Mouse (Mus musculus) hindbrain, embryonic 14.5 days (tissue): ENCODE data around the gene Ifit1bl2. TPM values are rescaled to one million over a fixed set of nuclear protein-coding genes. Genes with fewer than 3 reads are reported as not detected.

Experiments used
- ATAC-seq: fragments of 200-750 bp; cut with Nextera tagmentation; 2 replicates; pipeline ENCODE4 v1.8.0; 2017; ENCODE audit warnings: moderate number of reproducible peaks, mild to moderate bottlenecking, moderate TSS enrichment, moderate library complexity; ENCODE audit not compliant: low FRiP score
- DNase-seq: peaks from one replicate; pipeline ENCODE4 v3.0.0-alpha.2; 2015; ENCODE audit warnings: low spot score
- H3K27ac ChIP-seq: fragments of 300-500 bp; sonication (generic); 2 replicates; pipeline ENCODE4 v1.5.1; 2014; ENCODE audit warnings: mild to moderate bottlenecking, moderate library complexity
- H3K27me3 ChIP-seq: fragments of 300-500 bp; sonication (generic); 2 replicates; pipeline ENCODE4 v1.6.1; 2014; ENCODE audit warnings: mild to moderate bottlenecking, low read length, mixed read lengths; ENCODE audit not compliant: control insufficient read depth, insufficient read depth
- H3K36me3 ChIP-seq: fragments of 300-500 bp; sonication (generic); replicated peaks from 2 replicates; pipeline ENCODE4 v1.6.1; 2014; ENCODE audit not compliant: control insufficient read depth, insufficient read depth
- H3K4me1 ChIP-seq: fragments of 300-500 bp; sonication (generic); replicated peaks from 2 replicates; pipeline ENCODE4 v1.6.1; 2014; ENCODE audit warnings: antibody characterized with exemption, low read length, mixed read lengths; ENCODE audit not compliant: control insufficient read depth, insufficient read depth
- H3K4me2 ChIP-seq: fragments of 300-500 bp; sonication (generic); replicated peaks from 2 replicates; pipeline ENCODE4 v1.6.1; 2014; ENCODE audit warnings: mild to moderate bottlenecking, moderate library complexity
- H3K4me3 ChIP-seq: fragments of 300-500 bp; sonication (generic); replicated peaks from 2 replicates; pipeline ENCODE4 v1.5.1; 2014; ENCODE audit warnings: mild to moderate bottlenecking, low read length
- H3K9ac ChIP-seq: fragments of 300-500 bp; sonication (generic); 2 replicates; pipeline ENCODE4 v1.6.1; 2014
- H3K9me3 ChIP-seq: fragments of 300-500 bp; sonication (generic); 2 replicates; pipeline ENCODE4 v1.6.1; 2016; ENCODE audit warnings: low read length; ENCODE audit not compliant: control insufficient read depth
- WGBS: fragments of 180-500 bp; shearing (Covaris S2); extraction: QIAGEN DNeasy Blood & Tissue Kit; methylation state at CpG from one replicate; pipeline ENCODE4 v1.1.7; 2014; 5-methylcytosine and 5-hydroxymethylcytosine counted together
- polyA plus RNA-seq: library from polyadenylated mRNA; unstranded; fragments of >200 nt; fragmentation: Nextera tagmentation; extraction: Ambion mirVana; gene quantifications from 2 replicates; pipeline ENCODE4 v1.2.1, GENCODE M21; 2014

The Ifit1bl2 gene
- polyA plus RNA-seq, 1 experiment from 2014 or later, result 0.07 TPM

- H3K4me1 ChIP-seq, result no peaks in the 10 kb centered on the region
- H3K27me3 ChIP-seq, result no peaks in the 10 kb centered on the region
- no peak overlapping the region for H3K27ac ChIP-seq
- ATAC-seq, result no peak
- no peak overlapping the region for H3K4me2 ChIP-seq
- H3K4me3 ChIP-seq, result no peak overlapping the region
- H3K36me3 ChIP-seq, result no peaks in the 10 kb centered on the region
- H3K9ac ChIP-seq, result no peak overlapping the region
- 94% methylated on average over 5 of the region's 5 CpGs for WGBS
- DNase-seq, result no peak
- no peaks in the 10 kb centered on the region for H3K9me3 ChIP-seq
These were observed 66.9 kb downstream of the Ifit1bl2 start for GRCm38 (mm10) chr19:34573650-34574049.

- ATAC-seq, result no peak
- H3K36me3 ChIP-seq, result no peaks in the 10 kb centered on the region
- no peak overlapping the region for H3K27ac ChIP-seq
- H3K27me3 ChIP-seq, result no peaks in the 10 kb centered on the region
- WGBS, result 81% methylated on average over 1 of the region's 1 CpGs
- no peaks in the 10 kb centered on the region for H3K9me3 ChIP-seq
- H3K4me1 ChIP-seq, result no peaks in the 10 kb centered on the region
- H3K4me2 ChIP-seq, result no peak overlapping the region
- no peak for DNase-seq
- no peak overlapping the region for H3K4me3 ChIP-seq
- no peak overlapping the region for H3K9ac ChIP-seq
These were observed 69.5 kb downstream of the Ifit1bl2 start for GRCm38 (mm10) chr19:34571080-34571479.

GRCm38 (mm10) chr19:34569896-34570476, 70.6 kb downstream of the Ifit1bl2 start:
- Histone ChIP-seq H3K4me1 (no peaks in the 10 kb centered on the region), H3K36me3 (no peaks in the 10 kb centered on the region), H3K4me2 (no peak overlapping the region), H3K27me3 (no peaks in the 10 kb centered on the region), H3K4me3 (no peak overlapping the region), H3K9me3 (no peaks in the 10 kb centered on the region), H3K9ac (no peak overlapping the region), H3K27ac (no peak overlapping the region)
- 78% methylated on average over 4 of the region's 4 CpGs for whole genome bisulfite sequencing
- DNase-seq, result no peak
- ATAC-seq, result no peak

- DNase-seq (no peak), ATAC-seq (no peak)
- Histone ChIP-seq H3K36me3 (no peaks in the 10 kb centered on the region), H3K9ac (no peak overlapping the region), H3K4me1 (no peaks in the 10 kb centered on the region), H3K27me3 (no peaks in the 10 kb centered on the region), H3K4me3 (no peak overlapping the region), H3K4me2 (no peak overlapping the region), H3K9me3 (no peaks in the 10 kb centered on the region), H3K27ac (no peak overlapping the region)
- 77% methylated on average over 7 of the region's 7 CpGs for WGBS
These were observed 71.3 kb downstream of the Ifit1bl2 start for GRCm38 (mm10) chr19:34568988-34569895.

Other genes starting within 250 kb of the Ifit1bl2 start
- 0.27 and 0.55 TPM in 2 replicates for gene Ch25h, start 165.6 kb downstream of the Ifit1bl2 start, polyA plus RNA-seq
- gene Lipa, start 113.3 kb downstream of the Ifit1bl2 start, polyA plus RNA-seq, result 28.6 and 30.3 TPM in 2 replicates
- 5.8 and 8.1 TPM in 2 replicates for gene Ifit2, start 90.0 kb downstream of the Ifit1bl2 start, polyA plus RNA-seq
- 0.80 and 1.1 TPM in 2 replicates for gene Ifit3, start 57.2 kb downstream of the Ifit1bl2 start, polyA plus RNA-seq
- gene Ifit1bl1, start 38.8 kb downstream of the Ifit1bl2 start, polyA plus RNA-seq, result 1.4 and 1.7 TPM in 2 replicates
- 0.21 and 0.52 TPM in 2 replicates for gene Ifit3b, start 32.8 kb downstream of the Ifit1bl2 start, polyA plus RNA-seq
- gene Ifit1, start 128 bp upstream of the Ifit1bl2 start, polyA plus RNA-seq, result 0.13 and 0.54 TPM in 2 replicates
- gene Slc16a12, start 106.5 kb upstream of the Ifit1bl2 start, polyA plus RNA-seq, result 4.4 TPM in 2 replicates
- 14.4 and 15.7 TPM in 2 replicates for gene Pank1, start 238.7 kb upstream of the Ifit1bl2 start, polyA plus RNA-seq